Mouse (Mus musculus): Measurements from ENCODE around the gene Ttc23l.
"Not testable (repeated sequence)": the region's sequence is repeated elsewhere in the genome, so short reads cannot be mapped to it uniquely, and the experiment has no call there.

Ttc23l gene

GRCm38 (mm10) chr15:10558465-10558864 is at the start of gene Ttc23l:
Gene Ttc23l, minus strand, starts transcription at chr15:10558668.
- no peak for DNase-seq

GRCm38 (mm10) chr15:10599413-10599812 is 40.9 kb upstream of the Ttc23l start:
- no peak for DNase-seq

- DNase-seq, result no peak
Observed at GRCm38 (mm10) chr15:10598259-10599225, 40.1 kb upstream of the Ttc23l start.

- DNase-seq, result no peak
Observed at GRCm38 (mm10) chr15:10596871-10597270, 38.4 kb upstream of the Ttc23l start.

GRCm38 (mm10) chr15:10595408-10595807 is 36.9 kb upstream of the Ttc23l start:
- no peak for DNase-seq

- no peak for DNase-seq
Observed at GRCm38 (mm10) chr15:10594910-10595309, 36.4 kb upstream of the Ttc23l start.

- DNase-seq, result no peak
Observed at GRCm38 (mm10) chr15:10593094-10593493, 34.6 kb upstream of the Ttc23l start.

- no peak for DNase-seq
Observed at GRCm38 (mm10) chr15:10586565-10586964, 28.1 kb upstream of the Ttc23l start.

- DNase-seq, result no peak
Observed at GRCm38 (mm10) chr15:10584359-10585187, 26.1 kb upstream of the Ttc23l start.

GRCm38 (mm10) chr15:10583408-10583807 is 24.9 kb upstream of the Ttc23l start:
- peak; percentile 49 for DNase-seq

- DNase-seq, result no peak
Observed at GRCm38 (mm10) chr15:10579159-10579558, 20.7 kb upstream of the Ttc23l start.

GRCm38 (mm10) chr15:10566486-10566885 is 8.0 kb upstream of the Ttc23l start:
- no peak for DNase-seq

- no peak for DNase-seq
Observed at GRCm38 (mm10) chr15:10564201-10564600, 5.7 kb upstream of the Ttc23l start.

GRCm38 (mm10) chr15:10562281-10562680 is 3.8 kb upstream of the Ttc23l start:
- DNase-seq, result no peak

GRCm38 (mm10) chr15:10560005-10560404 is 1.5 kb upstream of the Ttc23l start:
- no peak for DNase-seq

- DNase-seq, result no peak
Observed at GRCm38 (mm10) chr15:10554336-10554735, 4.1 kb downstream of the Ttc23l start.

GRCm38 (mm10) chr15:10540271-10541088 is 18.0 kb downstream of the Ttc23l start:
- no peak for DNase-seq

- DNase-seq, result no peak
Observed at GRCm38 (mm10) chr15:10535969-10536368, 22.5 kb downstream of the Ttc23l start.

GRCm38 (mm10) chr15:10534591-10534990 is 23.9 kb downstream of the Ttc23l start:
- no peak for DNase-seq

- DNase-seq, result not testable (repeated sequence)
Observed at GRCm38 (mm10) chr15:10533361-10533760, 25.1 kb downstream of the Ttc23l start.

GRCm38 (mm10) chr15:10531352-10531751 is 27.1 kb downstream of the Ttc23l start:
- no peak for DNase-seq

- no peak for DNase-seq
Observed at GRCm38 (mm10) chr15:10525896-10526295, 32.6 kb downstream of the Ttc23l start.

GRCm38 (mm10) chr15:10515166-10515565 is 43.3 kb downstream of the Ttc23l start:
- DNase-seq, result no peak

All from right cerebral cortex, postnatal 4 days (tissue).